Mouse (Mus musculus) liver, embryonic 11.5 days (tissue): Measurements from ENCODE around the gene Pccb. TPM values are rescaled to one million over a fixed set of nuclear protein-coding genes. Genes with fewer than 3 reads are reported as not detected.

Experiments
- ATAC-seq: fragments of 200-750 bp; cut with Nextera tagmentation; replicated peaks from 2 replicates; pipeline ENCODE4 v1.8.0; 2017; ENCODE audit warnings: moderate number of reproducible peaks, mild to moderate bottlenecking, moderate TSS enrichment, moderate library complexity; ENCODE audit not compliant: low FRiP score
- DNase-seq: peaks from one replicate; pipeline ENCODE4 v3.0.0-alpha.2; 2017; ENCODE audit warnings: low spot score
- H3K27ac ChIP-seq: fragments of 300-500 bp; sonication (generic); 2 replicates; pipeline ENCODE4 v1.5.1; 2014; ENCODE audit warnings: mild to moderate bottlenecking, low read depth, low read length, control low read depth
- H3K27me3 ChIP-seq: fragments of 300-500 bp; sonication (generic); replicated peaks from 2 replicates; pipeline ENCODE4 v1.6.1; 2014; ENCODE audit warnings: low read length, mixed read lengths; ENCODE audit not compliant: control insufficient read depth, insufficient read depth
- H3K36me3 ChIP-seq: fragments of 300-500 bp; sonication (generic); 2 replicates; pipeline ENCODE4 v1.6.1; 2014; ENCODE audit warnings: mild to moderate bottlenecking, low read length, moderate library complexity, mixed read lengths; ENCODE audit not compliant: control insufficient read depth, insufficient read depth
- H3K4me1 ChIP-seq: fragments of 300-500 bp; sonication (generic); replicated peaks from 2 replicates; pipeline ENCODE4 v1.6.1; 2014; ENCODE audit warnings: low read length, mixed read lengths; ENCODE audit not compliant: control insufficient read depth, insufficient read depth
- H3K4me2 ChIP-seq: fragments of 300-500 bp; sonication (generic); 2 replicates; pipeline ENCODE4 v1.6.1; 2014; ENCODE audit warnings: mild to moderate bottlenecking, control low read depth, moderate library complexity
- H3K4me3 ChIP-seq: fragments of 300-500 bp; sonication (generic); 2 replicates; pipeline ENCODE4 v1.5.1; 2014; ENCODE audit warnings: low read depth, low read length, control low read depth
- H3K9ac ChIP-seq: fragments of 300-500 bp; sonication (generic); 2 replicates; pipeline ENCODE4 v1.6.1; 2014; ENCODE audit warnings: low read depth, low read length, control low read depth
- H3K9me3 ChIP-seq: fragments of 300-500 bp; sonication (generic); 2 replicates; pipeline ENCODE4 v1.6.1; 2016; ENCODE audit warnings: low read length, inconsistent platforms, mixed read lengths; ENCODE audit not compliant: control insufficient read depth
- WGBS: fragments of 180-500 bp; shearing (Covaris S2); extraction: QIAGEN DNeasy Blood & Tissue Kit; methylation state at CpG from one replicate; pipeline ENCODE4 v1.1.7; 2014; 5-methylcytosine and 5-hydroxymethylcytosine counted together
- polyA plus RNA-seq: library from polyadenylated mRNA; unstranded; fragments of >200 nt; fragmentation: Nextera tagmentation; extraction: Ambion mirVana; gene quantifications from 2 replicates; pipeline ENCODE4 v1.2.1, GENCODE M21; 2014

Gene Pccb
- polyA plus RNA-seq, 1 experiment from 2014 or later = 8.7 TPM

DNA sequence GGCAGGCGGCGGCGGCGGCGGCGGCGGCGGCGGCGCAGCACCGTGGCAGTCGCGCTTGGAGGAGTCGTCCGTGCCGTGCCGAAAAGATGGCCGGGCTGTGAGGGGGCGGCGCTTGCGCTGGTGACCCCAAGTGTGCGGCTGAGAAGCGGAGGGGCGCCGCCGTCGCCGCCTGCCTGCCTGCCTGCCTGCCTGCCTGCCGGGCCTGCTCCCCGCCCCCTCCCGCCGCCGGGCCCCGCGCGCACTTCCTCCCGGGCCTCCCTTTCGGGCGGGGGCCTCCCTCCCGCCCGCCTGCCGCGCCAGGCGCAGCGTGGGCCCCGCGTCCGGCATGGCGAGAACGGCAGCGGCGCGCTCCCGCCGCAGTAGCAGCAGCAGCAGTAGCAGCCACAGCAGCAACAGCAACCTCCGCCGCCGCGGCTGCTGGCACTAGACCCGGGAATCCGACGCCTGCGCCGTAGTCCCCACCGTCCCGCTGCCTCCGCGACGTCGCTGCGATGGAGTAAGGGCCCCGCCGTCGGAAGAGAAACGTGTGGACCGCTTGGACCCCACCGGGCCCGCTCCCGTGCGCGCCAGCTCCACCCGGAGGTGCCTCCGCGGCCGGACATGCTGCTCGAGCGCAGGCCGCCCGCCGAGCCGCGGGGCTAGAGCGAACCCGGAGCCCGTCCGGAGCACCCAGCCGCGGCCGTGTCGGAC lies 39.8 kb upstream of the Pccb start:
- Histone ChIP-seq H3K27ac (peak overlapping the region; percentile 99), H3K4me2 (peak overlapping the region; percentile 97), H3K4me1 (peaks cover 16% of the 10 kb centered on the region), H3K36me3 (no peaks in the 10 kb centered on the region), H3K9me3 (no peaks in the 10 kb centered on the region), H3K27me3 (no peaks in the 10 kb centered on the region), H3K4me3 (peak overlapping the region; percentile 98), H3K9ac (peak overlapping the region; percentile 99)
- DNase-seq = peak; percentile 86
- peak; percentile 69 for ATAC-seq
- WGBS = under 1% methylated on average over 79 of the region's 100 CpGs

DNA sequence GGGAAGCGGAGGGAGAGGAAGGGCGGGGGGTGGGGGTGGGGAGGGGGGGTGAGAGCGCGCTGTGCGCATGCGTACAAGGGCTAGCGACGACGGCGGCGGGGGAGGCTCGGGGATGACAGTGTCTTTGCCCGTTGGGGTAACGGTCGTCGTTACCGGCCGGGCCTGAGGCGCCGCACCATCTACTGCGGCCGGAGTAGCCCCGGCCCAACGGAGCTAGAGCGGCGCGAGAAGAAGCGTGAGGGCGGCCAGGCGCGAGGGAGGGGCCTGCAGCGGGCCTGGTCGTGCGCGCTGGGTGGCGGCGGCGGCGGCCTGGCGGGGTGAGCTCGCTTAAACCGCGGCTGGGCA lies 39.3 kb upstream of the Pccb start, which contains the start of gene Msl2:
Gene Msl2, plus strand, starts transcription at position 115 of the 345 bp plus-strand sequence.
- H3K36me3 ChIP-seq = no peaks in the 10 kb centered on the region
- DNase-seq = no peak
- peak; percentile 44; the same call in 1 of the 2 replicates for ATAC-seq
- peak within 1 kb of the TSS; percentile 97 for H3K4me2 ChIP-seq
- WGBS = 2% methylated on average over 38 of the region's 43 CpGs
- peak within 1 kb of the TSS; percentile 98 for H3K4me3 ChIP-seq
- peaks cover 11% of the 10 kb centered on the region for H3K4me1 ChIP-seq
- H3K27me3 ChIP-seq = no peaks in the 10 kb centered on the region
- peak within 1 kb of the TSS; percentile 99 for H3K27ac ChIP-seq
- H3K9ac ChIP-seq = peak within 1 kb of the TSS; percentile 99
- H3K9me3 ChIP-seq = no peaks in the 10 kb centered on the region

DNA sequence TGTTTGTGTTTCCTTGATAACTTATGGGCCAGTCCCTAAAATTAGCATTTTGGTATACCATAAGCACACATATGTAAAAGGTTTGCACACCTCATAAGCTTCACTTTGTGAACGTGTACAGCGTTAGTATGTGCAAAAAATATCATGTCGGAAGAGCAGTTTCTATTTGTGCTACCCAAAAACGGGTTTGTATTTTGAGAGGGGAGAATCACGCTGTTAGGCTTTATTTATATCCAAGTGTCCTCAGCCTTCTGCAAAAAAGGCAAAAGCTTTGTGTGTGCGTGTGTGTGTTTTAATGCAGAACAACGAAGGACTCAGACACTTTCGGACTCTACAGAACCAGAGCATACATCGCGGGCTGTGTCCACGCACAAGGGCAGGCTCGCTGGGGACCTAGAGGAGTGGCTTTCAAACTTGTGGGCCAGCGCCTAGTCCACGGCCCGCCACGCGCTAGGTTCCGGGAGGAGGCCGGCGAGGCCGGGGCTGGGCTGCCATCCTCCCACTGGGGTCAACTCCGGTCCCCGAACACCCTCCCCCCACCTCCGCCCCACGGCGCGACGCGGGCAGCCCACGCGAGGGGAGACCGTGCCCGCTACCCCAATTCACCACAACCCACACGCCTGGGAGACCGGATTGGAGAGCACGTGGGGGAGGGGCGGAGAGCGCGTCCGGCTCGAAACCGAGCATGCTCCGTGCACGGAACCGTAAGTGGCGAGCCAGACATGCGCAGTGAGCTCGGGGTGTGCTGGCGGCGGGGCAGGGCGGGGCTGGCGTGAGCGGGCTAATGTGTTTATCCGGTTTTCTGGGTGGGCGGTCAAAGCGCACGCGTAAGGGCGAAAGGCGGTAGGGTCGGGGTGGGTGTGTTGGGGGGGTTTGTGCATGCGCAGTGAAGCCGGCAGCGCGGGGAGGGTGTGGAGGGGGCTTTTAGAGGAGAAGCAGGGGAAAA lies 38.6 kb upstream of the Pccb start:
- Histone ChIP-seq H3K4me3 (peak overlapping the region; percentile 98), H3K4me1 (peaks cover 5% of the 10 kb centered on the region), H3K9me3 (no peaks in the 10 kb centered on the region), H3K4me2 (peak overlapping the region; percentile 91), H3K27ac (peak overlapping the region; percentile 99), H3K9ac (peak overlapping the region; percentile 99), H3K27me3 (no peaks in the 10 kb centered on the region), H3K36me3 (no peaks in the 10 kb centered on the region)
- WGBS = 1% methylated on average over 61 of the region's 65 CpGs
- ATAC-seq (peak; percentile 90), DNase-seq (peak; percentile 98)

DNA sequence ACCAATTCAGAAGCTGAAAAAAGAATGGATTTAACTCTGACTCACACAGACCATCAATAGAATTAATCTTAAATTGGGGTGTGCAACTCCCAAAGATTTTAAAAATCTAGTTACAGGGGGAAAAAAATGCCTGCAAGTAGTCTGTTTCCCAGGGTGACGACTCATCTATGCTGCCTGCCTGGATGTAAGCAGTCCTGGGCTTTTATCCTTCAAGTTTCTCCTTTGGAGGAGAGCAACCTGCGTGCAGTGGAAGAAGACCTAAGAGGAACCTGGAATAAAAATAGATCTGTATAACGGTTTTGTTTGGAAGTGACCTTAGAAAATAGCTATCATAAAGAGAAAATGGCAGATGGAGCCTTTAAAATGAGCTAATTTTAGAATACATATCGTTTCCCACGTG lies 37.8 kb upstream of the Pccb start:
- ATAC-seq (no peak), DNase-seq (no peak)
- no peak overlapping the region for H3K4me3 ChIP-seq
- no peak overlapping the region for H3K27ac ChIP-seq
- 41% methylated on average over 5 of the region's 5 CpGs for WGBS
- no peaks in the 10 kb centered on the region for H3K9me3 ChIP-seq
- no peak overlapping the region for H3K9ac ChIP-seq
- H3K27me3 ChIP-seq = no peaks in the 10 kb centered on the region
- 0 out of 2 replicates have a peak, but pooled peaks cover 2% of the 10 kb centered on the region for H3K4me1 ChIP-seq
- H3K36me3 ChIP-seq = no peaks in the 10 kb centered on the region
- peak overlapping the region; percentile 91 for H3K4me2 ChIP-seq

DNA sequence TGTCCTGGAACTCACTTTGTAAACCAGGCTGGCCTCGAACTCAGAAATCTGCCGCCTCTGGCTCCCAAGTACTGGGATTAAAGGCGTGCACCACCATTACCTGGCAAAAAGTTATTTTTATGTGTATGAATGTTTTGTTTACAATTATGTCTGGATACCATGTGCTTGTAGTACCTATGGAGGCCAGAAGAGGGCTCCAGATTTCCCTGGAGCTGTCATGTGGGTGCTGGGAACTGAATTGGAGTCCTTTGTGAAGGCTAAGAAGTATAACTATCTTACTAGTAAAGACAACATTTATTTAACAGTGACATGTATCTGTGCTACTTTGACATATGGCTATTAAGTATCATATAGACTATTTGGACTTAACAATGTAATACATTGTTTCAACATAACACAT lies 35.1 kb upstream of the Pccb start:
- no peaks in the 10 kb centered on the region for H3K9me3 ChIP-seq
- WGBS = 94% methylated on average over 3 of the region's 3 CpGs
- no peak overlapping the region for H3K9ac ChIP-seq
- no peak overlapping the region for H3K27ac ChIP-seq
- H3K4me1 ChIP-seq = no peaks in the 10 kb centered on the region
- H3K4me2 ChIP-seq = no peak overlapping the region
- H3K4me3 ChIP-seq = no peak overlapping the region
- ATAC-seq = no peak
- DNase-seq = no peak
- no peaks in the 10 kb centered on the region for H3K27me3 ChIP-seq
- no peaks in the 10 kb centered on the region for H3K36me3 ChIP-seq

DNA sequence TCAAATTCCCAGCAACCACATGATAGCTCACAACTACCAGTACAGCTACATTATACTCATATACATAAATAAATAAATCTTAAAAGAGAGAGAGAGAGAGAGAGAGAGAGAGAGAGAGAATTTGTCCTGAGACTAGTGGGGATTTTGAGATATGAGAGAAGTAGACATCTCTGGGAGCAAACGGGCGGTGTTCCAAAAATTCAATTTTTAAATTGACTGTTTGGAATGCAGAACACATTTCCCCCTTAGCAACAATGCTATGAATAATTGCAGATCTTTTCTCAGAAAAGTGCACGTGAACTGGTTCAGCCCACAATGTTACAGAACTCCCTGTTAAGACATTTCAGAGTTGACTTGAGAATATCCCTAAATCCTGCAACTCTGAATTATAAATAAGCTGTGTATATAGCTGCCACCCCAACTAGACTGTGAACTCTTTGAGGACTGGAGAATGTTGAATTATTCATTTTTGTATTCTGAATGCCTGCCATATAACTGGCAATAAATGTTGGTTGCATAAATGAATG lies 30.4 kb upstream of the Pccb start:
- Histone ChIP-seq H3K4me3 (no peak overlapping the region), H3K36me3 (no peaks in the 10 kb centered on the region), H3K9ac (no peak overlapping the region), H3K27me3 (no peaks in the 10 kb centered on the region), H3K9me3 (no peaks in the 10 kb centered on the region), H3K27ac (no peak overlapping the region), H3K4me1 (no peaks in the 10 kb centered on the region), H3K4me2 (no peak overlapping the region)
- 91% methylated on average over 3 of the region's 3 CpGs for WGBS
- no peak for ATAC-seq
- DNase-seq = no peak

DNA sequence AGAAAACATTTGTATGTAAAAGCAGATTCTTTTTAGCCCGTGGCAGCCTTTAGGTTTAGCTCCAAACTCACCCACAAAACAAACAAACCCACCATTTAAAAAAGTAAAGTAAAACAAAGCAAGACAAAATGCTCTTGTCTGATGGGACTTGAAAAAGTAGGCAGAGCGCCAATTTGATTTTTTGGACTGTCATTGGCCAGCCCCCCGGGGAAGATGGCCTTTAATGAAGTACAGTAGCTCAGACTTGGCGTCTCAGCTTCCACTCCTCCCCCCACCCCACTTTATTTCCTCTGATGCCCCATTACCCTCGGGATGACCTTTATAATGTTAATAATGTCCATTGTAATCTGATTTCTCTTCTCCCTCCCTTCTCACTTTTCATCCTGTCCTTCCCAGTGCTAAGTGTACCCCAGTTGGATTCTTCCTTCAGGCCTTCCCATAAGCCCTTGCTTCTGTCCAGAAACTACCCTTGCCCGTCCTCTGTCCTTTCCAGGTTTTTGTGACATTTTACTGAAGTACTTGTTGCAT lies 27.6 kb upstream of the Pccb start:
- H3K9me3 ChIP-seq = no peaks in the 10 kb centered on the region
- no peaks in the 10 kb centered on the region for H3K27me3 ChIP-seq
- H3K4me2 ChIP-seq = no peak overlapping the region
- H3K4me1 ChIP-seq = no peaks in the 10 kb centered on the region
- WGBS = 74% methylated on average over 6 of the region's 6 CpGs
- no peak overlapping the region for H3K27ac ChIP-seq
- no peak overlapping the region for H3K4me3 ChIP-seq
- H3K36me3 ChIP-seq = no peaks in the 10 kb centered on the region
- no peak overlapping the region for H3K9ac ChIP-seq
- ATAC-seq (no peak), DNase-seq (no peak)

DNA sequence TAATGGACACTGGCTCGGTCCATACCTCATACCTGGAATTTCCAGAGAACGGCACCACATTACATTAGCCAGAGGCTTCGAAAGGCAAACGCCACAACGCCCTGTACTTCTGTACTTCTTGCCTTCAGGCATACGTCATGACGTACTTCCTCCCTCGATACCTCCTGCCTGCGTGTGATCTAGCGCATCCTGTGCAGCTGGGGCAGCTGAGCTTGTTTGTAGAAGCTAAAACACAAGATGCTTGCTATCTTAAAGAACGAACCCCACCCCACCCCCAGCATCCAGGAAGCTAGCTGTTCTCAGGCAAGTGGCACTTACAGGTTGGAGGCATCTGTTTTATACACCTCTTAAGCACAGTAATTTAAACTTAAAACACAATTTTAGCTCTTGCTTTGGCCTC lies 26.3 kb upstream of the Pccb start:
- Histone ChIP-seq H3K4me3 (no peak overlapping the region), H3K9me3 (no peaks in the 10 kb centered on the region), H3K4me2 (no peak overlapping the region), H3K27ac (no peak overlapping the region), H3K9ac (no peak overlapping the region), H3K27me3 (no peaks in the 10 kb centered on the region), H3K4me1 (no peaks in the 10 kb centered on the region), H3K36me3 (no peaks in the 10 kb centered on the region)
- 61% methylated on average over 11 of the region's 11 CpGs for WGBS
- no peak for DNase-seq
- ATAC-seq = no peak
